ENCODE assay signal across 26 mouse cellular contexts in genomic region chr13:102860135-102860534, GRCm38 (mm10).
DNase-seq lines count a peak whose midpoint lies in the region; ATAC-seq and TF ChIP-seq lines count a peak whose summit lies in the region.
"Had no signal": no experiment of that assay in that cellular context is flagged by ENCODE, and none has a peak within 500 bp of the region (broad histone marks: within the 10 kb centered on the region; RNA-seq: fewer than 3 reads in every experiment).

No protein-coding gene starts in this region.

- H3K9me3 ChIP-seq in heart, embryonic 16.5 days (replicated peaks; ENCODE audit: control insufficient read depth, low read length), result no peaks in the 10 kb centered on the region
- no peaks in the 10 kb centered on the region for H3K9me3 ChIP-seq in liver, embryonic 11.5 days (ENCODE audit: control insufficient read depth, low read length)
- H3K9me3 ChIP-seq: hindbrain, embryonic 10.5 days; intestine, embryonic 15.5 days; liver, embryonic 12.5 days; midbrain, embryonic 10.5 days; stomach, embryonic 15.5 days had no signal

- DNase-seq in heart, adult 9 months (ENCODE audit: low spot score in 2 of 2), result no peak
- peak; percentile 40 for DNase-seq in liver, adult 2 months (ENCODE audit: extremely low read depth, low read depth, low spot score)
- no peak for DNase-seq in liver, embryonic 11.5 days (ENCODE audit: low spot score)
- DNase-seq in 3T3-L1 (ENCODE audit: low read depth, low spot score), result peak; percentile 34
- no peak for DNase-seq in adrenal gland, postnatal 36 days
- no peak for DNase-seq in layer of hippocampus, postnatal 25 days (ENCODE audit: extremely low spot score in 1 of 2, low spot score in 1 of 2)
- DNase-seq: adrenal gland, postnatal 10 days; cerebellum, adult 2 months; gastrocnemius, adult 2 months; kidney, postnatal 10 days; layer of hippocampus, postnatal 36 days; thymus, adult 18-20 months; thymus, postnatal 4 days had no signal

- 53% methylated on average over 3 of the region's 3 CpGs for WGBS in heart, embryonic 16.5 days
- 38% methylated on average over 3 of the region's 3 CpGs for WGBS in liver, adult 2 months
- WGBS in liver, embryonic 11.5 days, result 70% methylated on average over 3 of the region's 3 CpGs

- TF ChIP-seq POLR2A in liver, adult 2 months (IDR thresholded peaks at IDR 0.05; ENCODE audit: extremely low read depth, insufficient read depth, low read length), result no peak
- TF ChIP-seq POLR2A in embryonic fibroblast, embryonic 13.5 days (IDR thresholded peaks at IDR 0.05; ENCODE audit: low read depth, low read length), result no peak

- H3K4me3 ChIP-seq in heart, embryonic 16.5 days (ENCODE audit: low read length), result no peak overlapping the region
- H3K4me3 ChIP-seq in liver, adult 2 months (ENCODE audit: insufficient read depth, low read depth, low read length), result no peak overlapping the region
- H3K4me3 ChIP-seq in liver, embryonic 11.5 days (ENCODE audit: low read depth, low read length), result no peak overlapping the region
- no peak overlapping the region for H3K4me3 ChIP-seq in embryonic fibroblast, embryonic 13.5 days (ENCODE audit: insufficient read depth, low read length)
- H3K4me3 ChIP-seq: gastrocnemius, adult 2 months; hindbrain, embryonic 10.5 days; intestine, embryonic 15.5 days; layer of hippocampus, adult 2 months; liver, embryonic 12.5 days; midbrain, embryonic 10.5 days; stomach, embryonic 15.5 days had no signal

- ATAC-seq in heart, embryonic 16.5 days (replicated peaks; ENCODE audit: extremely low read depth, insufficient read depth, low FRiP score), result no peak
- ATAC-seq in liver, embryonic 11.5 days (replicated peaks; ENCODE audit: low FRiP score), result no peak
- ATAC-seq: activated CD4-positive, CD25-positive, alpha-beta regulatory T cell, adult 4 months; forebrain, embryonic 14.5 days; hindbrain, embryonic 16.5 days; intestine, embryonic 15.5 days; liver, embryonic 12.5 days; midbrain, embryonic 16.5 days had no signal

- no peak overlapping the region for H3K4me2 ChIP-seq in heart, embryonic 16.5 days (ENCODE audit: low read depth, low read length)
- H3K4me2 ChIP-seq in liver, embryonic 11.5 days, result no peak overlapping the region
- H3K4me2 ChIP-seq: intestine, embryonic 15.5 days; liver, embryonic 12.5 days; stomach, embryonic 15.5 days had no signal

- H3K27ac ChIP-seq in heart, embryonic 16.5 days (ENCODE audit: low read length), result 0 out of 2 replicates have a peak overlapping the region, but pooled peaks have one; percentile 30
- H3K27ac ChIP-seq in liver, adult 2 months (replicated peaks; ENCODE audit: insufficient read depth, low read depth, low read length), result no peak overlapping the region
- H3K27ac ChIP-seq in liver, embryonic 11.5 days (ENCODE audit: low read depth, low read length), result no peak overlapping the region
- 0 out of 2 replicates have a peak overlapping the region, but pooled peaks have one; percentile 32 for H3K27ac ChIP-seq in embryonic fibroblast, embryonic 13.5 days (ENCODE audit: insufficient read depth, low read length)
- H3K27ac ChIP-seq: gastrocnemius, adult 2 months; hindbrain, embryonic 10.5 days; intestine, embryonic 15.5 days; layer of hippocampus, adult 2 months; liver, embryonic 12.5 days; macrophage; midbrain, embryonic 10.5 days; stomach, embryonic 15.5 days had no signal

- no peaks in the 10 kb centered on the region for H3K36me3 ChIP-seq in heart, embryonic 16.5 days (ENCODE audit: control insufficient read depth, insufficient read depth)
- H3K36me3 ChIP-seq in liver, adult 2 months (ENCODE audit: control insufficient read depth, insufficient read depth, low read length), result no peaks in the 10 kb centered on the region
- H3K36me3 ChIP-seq in liver, embryonic 11.5 days (ENCODE audit: control insufficient read depth, insufficient read depth, low read length), result no peaks in the 10 kb centered on the region
- H3K36me3 ChIP-seq: hindbrain, embryonic 10.5 days; intestine, embryonic 15.5 days; liver, embryonic 12.5 days; midbrain, embryonic 10.5 days; stomach, embryonic 15.5 days had no signal

- no peak for TF ChIP-seq CTCF in liver, adult 2 months (IDR thresholded peaks at IDR 0.05; ENCODE audit: low read depth, low read length)
- TF ChIP-seq CTCF in embryonic fibroblast, embryonic 13.5 days (IDR thresholded peaks at IDR 0.05; ENCODE audit: borderline replicate concordance, insufficient read depth, low read length), result no peak

- H3K9ac ChIP-seq in heart, embryonic 16.5 days (ENCODE audit: low read length), result no peak overlapping the region
- no peak overlapping the region for H3K9ac ChIP-seq in liver, adult 2 months (ENCODE audit: low read depth, low read length)
- H3K9ac ChIP-seq in liver, embryonic 11.5 days (ENCODE audit: low read depth, low read length), result no peak overlapping the region
- H3K9ac ChIP-seq: intestine, embryonic 15.5 days; liver, embryonic 12.5 days; stomach, embryonic 15.5 days had no signal

- H3K79me2 ChIP-seq in liver, adult 2 months (ENCODE audit: control insufficient read depth, insufficient read depth, low read length), result no peaks in the 10 kb centered on the region

- H3K4me1 ChIP-seq in heart, embryonic 16.5 days (ENCODE audit: control insufficient read depth, insufficient read depth, low read length), result peaks cover 34% of the 10 kb centered on the region
- peaks cover 7% of the 10 kb centered on the region for H3K4me1 ChIP-seq in liver, adult 2 months (ENCODE audit: control insufficient read depth, insufficient read depth, low read length)
- peaks cover 4% of the 10 kb centered on the region; the same call in 1 of the 2 replicates for H3K4me1 ChIP-seq in liver, embryonic 11.5 days (replicated peaks; ENCODE audit: control insufficient read depth, insufficient read depth, low read length)
- H3K4me1 ChIP-seq in embryonic fibroblast, embryonic 13.5 days (ENCODE audit: control insufficient read depth, insufficient read depth, low read length), result peaks cover 13% of the 10 kb centered on the region
- H3K4me1 ChIP-seq: hindbrain, embryonic 10.5 days; midbrain, embryonic 10.5 days had no signal

- no peaks in the 10 kb centered on the region for H3K27me3 ChIP-seq in heart, embryonic 16.5 days (ENCODE audit: control insufficient read depth, insufficient read depth, low read length)
- no peaks in the 10 kb centered on the region for H3K27me3 ChIP-seq in liver, adult 2 months (ENCODE audit: control insufficient read depth, insufficient read depth, low read length)
- H3K27me3 ChIP-seq in liver, embryonic 11.5 days (replicated peaks; ENCODE audit: control insufficient read depth, insufficient read depth, low read length), result no peaks in the 10 kb centered on the region
- H3K27me3 ChIP-seq: intestine, embryonic 15.5 days; liver, embryonic 12.5 days; stomach, embryonic 15.5 days had no signal

Comparison
In these comparisons a context has a peak if more than half of its experiments do, and no peak if none do; other contexts are left out.
1. DNase-seq: peak in liver, adult 2 months (single experiment) and 3T3-L1 (single experiment); none in heart, adult 9 months (0 of 2), liver, embryonic 11.5 days (single experiment), adrenal gland, postnatal 36 days (0 of 2) and layer of hippocampus, postnatal 25 days (0 of 2).
2. H3K27ac ChIP-seq: peak in heart, embryonic 16.5 days (single experiment) and embryonic fibroblast, embryonic 13.5 days (single experiment); none in liver, adult 2 months (single experiment) and liver, embryonic 11.5 days (single experiment).